Mouse (Mus musculus): ENCODE measurements around the gene Med27.

DNA sequence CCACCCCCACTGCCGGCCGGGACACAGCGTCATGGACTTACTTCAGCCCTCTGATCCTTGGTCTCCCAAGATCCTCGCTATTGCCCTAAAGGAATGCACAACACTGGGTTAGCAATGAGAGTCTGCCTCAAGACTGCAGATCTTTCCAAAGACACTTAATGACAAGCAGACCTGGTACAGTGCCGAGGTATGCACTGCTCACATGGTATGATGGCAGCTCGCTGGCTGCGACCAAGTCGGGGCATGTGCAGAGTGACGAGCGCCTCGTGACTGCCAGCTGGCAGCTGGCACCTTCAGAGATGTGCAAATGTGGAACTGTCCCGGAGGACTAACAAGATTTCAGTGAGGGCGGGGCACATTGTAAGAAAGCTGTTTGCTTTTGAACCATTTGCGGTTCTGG is 179.6 kb downstream of the Med27 start:
- TF ChIP-seq EP300 (IDR thresholded peaks at IDR 0.05; ENCODE audit: insufficient read depth, low read depth, low read length) (no peak), CTCF (IDR thresholded peaks at IDR 0.05; ENCODE audit: low read depth, low read length) (no peak), POLR2A (IDR thresholded peaks at IDR 0.05; ENCODE audit: insufficient read depth, low read length) (no peak)
